Mouse (Mus musculus) left cerebral cortex, postnatal 14 days (tissue): ENCODE measurements around the gene Ndufa13. TPM values are rescaled to one million over a fixed set of nuclear protein-coding genes. Genes with fewer than 3 reads are reported as not detected.

ENCODE experiments used
- DNase-seq, 2 experiments: peaks; one replicate each; pipeline ENCODE4 v3.0.0; 2021 to 2022; ENCODE audit warnings: low spot score in 2 of 2, mixed read lengths in 1 of 2
- intact Hi-C: fragments of 180-260 bp; cut with DNase I; formaldehyde crosslinking; loops from one replicate; pipeline ENCODE4 v1.15.1; 2025
- total RNA-seq, 2 experiments: library from RNA; stranded (reverse); gene quantifications; 2 replicates each; pipeline ENCODE4 v1.2.3; 2021

Ndufa13 gene
- total RNA-seq, 2 experiments from 2014 or later = 126 to 135 TPM

DNA sequence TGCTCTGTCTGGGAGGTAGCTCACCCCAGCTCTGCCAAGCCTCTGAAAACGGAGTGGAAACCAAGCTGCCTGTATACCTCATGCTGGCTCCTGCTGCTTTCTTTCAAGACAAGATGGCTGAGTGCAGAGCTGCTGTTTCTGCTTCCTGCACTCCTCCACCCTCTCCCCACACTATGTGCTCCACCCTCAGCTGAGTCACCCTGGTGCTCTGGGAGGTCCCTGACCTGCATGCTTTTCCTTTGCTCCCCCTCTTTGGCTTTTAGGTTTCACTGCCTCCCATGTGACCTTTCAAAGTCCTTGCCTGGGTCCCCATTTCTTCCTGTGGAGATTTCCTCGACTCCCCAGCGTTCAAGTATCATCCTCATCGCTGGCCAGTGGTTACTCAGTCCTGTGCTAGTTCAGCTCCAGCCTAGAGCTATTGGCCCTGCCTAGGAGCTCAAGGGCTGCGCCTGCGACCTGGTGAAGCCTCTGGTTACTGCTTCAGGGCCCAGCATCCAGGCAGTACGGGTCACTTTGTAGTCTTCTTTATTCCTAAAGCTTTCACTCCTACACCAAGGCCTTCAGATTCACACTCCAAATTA lies 51.3 kb downstream of the Ndufa13 start:
- no peak for DNase-seq
- intact Hi-C loops = no loop called here

DNA sequence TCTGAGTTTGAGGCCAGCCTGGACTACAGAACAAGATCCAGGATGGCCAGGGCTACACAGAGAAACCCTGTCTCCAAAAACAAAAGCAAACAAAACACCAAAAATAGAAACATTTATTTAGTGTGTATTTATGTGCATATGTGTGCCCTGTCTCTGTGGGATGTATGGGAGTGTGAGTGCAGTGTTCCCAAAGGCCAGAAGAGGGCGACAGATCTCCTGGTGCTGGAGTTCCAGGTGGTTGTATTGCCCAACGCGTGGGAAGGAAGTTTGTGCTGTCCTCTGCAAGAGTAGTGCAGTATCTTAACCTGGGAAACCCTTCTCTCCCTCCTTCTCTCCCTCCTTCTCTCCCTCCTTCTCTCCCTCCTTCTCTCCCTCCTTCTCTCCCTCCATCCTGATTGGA lies 52.5 kb downstream of the Ndufa13 start:
- intact Hi-C loops = no loop called here

DNA sequence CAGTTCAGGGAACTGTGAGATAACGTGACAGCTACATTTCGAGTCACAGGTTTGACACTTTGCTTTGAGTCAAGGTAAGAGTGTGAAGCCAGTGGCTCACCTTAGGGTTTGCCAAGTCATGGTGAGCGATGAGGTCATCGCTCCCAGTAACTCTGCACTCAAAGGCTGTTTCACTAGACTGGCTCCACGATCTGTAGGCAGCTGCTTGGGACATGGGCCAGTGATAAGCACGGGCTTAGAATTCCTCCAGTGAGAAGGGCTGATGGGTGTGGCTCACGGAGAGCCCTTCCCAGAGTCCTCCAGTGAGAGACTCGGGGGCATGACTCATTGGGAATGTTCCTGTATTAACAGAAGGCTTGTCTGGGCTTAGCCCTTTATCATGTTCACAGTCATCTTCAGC lies 53.4 kb downstream of the Ndufa13 start:
- intact Hi-C loops = no loop called here
- no peak for DNase-seq

More for the DNA sequence above, 52.5 kb downstream of the Ndufa13 start:
- no peak for DNase-seq

DNA sequence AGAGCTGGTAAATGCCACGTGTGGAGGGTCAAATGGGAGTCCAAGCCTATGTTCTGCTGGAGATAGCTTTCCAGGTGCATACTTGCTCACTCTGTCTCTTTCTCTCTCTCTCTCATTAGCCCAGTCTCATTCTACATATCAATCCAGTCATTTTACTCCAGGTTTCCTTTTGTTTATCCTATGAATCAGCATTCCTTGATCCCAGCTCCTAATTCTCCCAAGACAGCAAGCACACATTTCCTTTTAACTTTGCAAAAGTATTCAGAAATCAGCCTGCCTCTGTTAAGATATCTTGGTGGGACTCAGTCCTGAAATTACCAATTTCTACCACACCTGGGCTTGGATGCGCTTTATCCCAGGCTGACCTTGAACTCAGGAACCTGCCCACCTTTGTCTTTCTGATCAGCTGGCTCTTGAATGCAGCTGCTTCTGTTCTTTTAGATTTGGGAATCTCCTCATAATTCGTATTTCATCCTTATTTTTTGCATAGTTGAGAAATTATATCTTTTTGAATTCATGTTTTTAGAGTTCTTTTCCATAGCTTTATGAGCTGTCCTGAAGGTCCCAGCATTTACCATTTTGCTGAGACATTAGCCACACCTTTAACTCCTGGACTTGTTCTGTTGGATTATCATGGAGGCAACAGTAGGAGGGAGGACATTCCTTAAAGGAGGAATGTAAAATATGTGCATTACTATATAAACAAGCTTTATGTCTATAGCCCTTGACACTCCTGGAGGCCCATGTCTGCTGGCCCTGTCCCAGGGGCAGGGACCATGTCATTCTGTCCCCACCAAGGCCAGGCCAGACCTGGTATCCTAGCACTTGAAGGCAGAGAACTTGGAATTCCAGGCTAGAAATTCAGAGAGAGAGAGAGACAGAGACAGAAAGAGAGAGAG lies 54.9 kb downstream of the Ndufa13 start:
- intact Hi-C loops = no loop called here
- no peak for DNase-seq

Other genes starting within 250 kb of the Ndufa13 start
- gene Zfp964, start 248.1 kb downstream of the Ndufa13 start, total RNA-seq = 1 to 10 TPM; 2.1 to 3.2 TPM
- 10 to 100 TPM; 15.8 to 16.0 TPM for gene Zfp869, start 191.8 kb downstream of the Ndufa13 start, total RNA-seq
- gene Zfp963, start 152.6 kb downstream of the Ndufa13 start, total RNA-seq = 1 to 10 TPM; 4.0 to 5.1 TPM
- gene Gm20422, start 127.7 kb downstream of the Ndufa13 start, total RNA-seq = 1 to 10 TPM in 1 of 2 experiments, not detected in 1; 1.5 TPM
- gene Atp13a1, start 111.4 kb downstream of the Ndufa13 start, total RNA-seq = 10 to 100 TPM; 42.9 to 44.0 TPM
- gene Zfp866, start 111.4 kb downstream of the Ndufa13 start, total RNA-seq = 10 to 100 TPM; 27.9 to 28.9 TPM
- gene Gmip, start 93.9 kb downstream of the Ndufa13 start, total RNA-seq = 10 to 100 TPM; 15.8 to 17.5 TPM
- gene Lpar2, start 80.1 kb downstream of the Ndufa13 start, total RNA-seq = under 1 TPM; 0.59 to 0.76 TPM
- 10 to 100 TPM; 23.0 to 27.4 TPM for gene Pbx4, start 70.1 kb downstream of the Ndufa13 start, total RNA-seq
- 1 to 10 TPM; 1.9 to 2.2 TPM for gene Cilp2, start 14.9 kb downstream of the Ndufa13 start, total RNA-seq
- under 1 TPM in 1 of 2 experiments, not detected in 1; 0.34 TPM for gene Tssk6, start 374 bp downstream of the Ndufa13 start, total RNA-seq
- gene Yjefn3, start 154 bp upstream of the Ndufa13 start, total RNA-seq = 10 to 100 TPM; 23.4 to 29.8 TPM
- 10 to 100 TPM; 23.1 to 25.2 TPM for gene Gatad2a, start 93.8 kb upstream of the Ndufa13 start, total RNA-seq
- gene Mau2, start 140.2 kb upstream of the Ndufa13 start, total RNA-seq = 10 to 100 TPM; 82.8 to 83.3 TPM
- gene Sugp1, start 140.3 kb upstream of the Ndufa13 start, total RNA-seq = 10 to 100 TPM; 47.7 to 52.0 TPM
- 1 to 10 TPM; 1.7 to 2.4 TPM for gene Tm6sf2, start 170.4 kb upstream of the Ndufa13 start, total RNA-seq
- 10 to 100 TPM; 17.9 to 20.9 TPM for gene Hapln4, start 180.9 kb upstream of the Ndufa13 start, total RNA-seq
- gene Ncan, start 218.3 kb upstream of the Ndufa13 start, total RNA-seq = 100 to 1,000 TPM; 342 to 344 TPM
- gene Nr2c2ap, start 228.8 kb upstream of the Ndufa13 start, total RNA-seq = 10 to 100 TPM; 25.5 to 28.1 TPM
- 1 to 10 TPM; 9.2 to 9.6 TPM for gene Rfxank, start 236.6 kb upstream of the Ndufa13 start, total RNA-seq
- 10 to 100 TPM; 44.3 to 48.7 TPM for gene Borcs8, start 236.9 kb upstream of the Ndufa13 start, total RNA-seq
- gene Mef2b, start 237.2 kb upstream of the Ndufa13 start, total RNA-seq = not detected